Mouse (Mus musculus): ENCODE results near the gene Elmsan1.

GRCm38 (mm10) chr12:84203778-84204216 lies 14.9 kb downstream of the Elmsan1 start:
- TF ChIP-seq CTCF (IDR thresholded peaks at IDR 0.05; ENCODE audit: low read depth, low read length): no peak
- TF ChIP-seq EP300 (IDR thresholded peaks at IDR 0.05; ENCODE audit: insufficient read depth, low read depth, low read length): no peak
- no peak for TF ChIP-seq POLR2A (IDR thresholded peaks at IDR 0.05; ENCODE audit: insufficient read depth, low read length)

Data from ES-Bruce4 (cell line).